Mouse (Mus musculus) megakaryocyte, embryonic 14.5 days (primary cell): ENCODE results near the gene Hist1h2bk.

Experiments used
- FLI1 ChIP-seq: IDR thresholded peaks from 2 replicates; pipeline ENCODE4 v1.6.1; 2012; ENCODE audit warnings: low read length, inconsistent platforms, mixed read lengths
- GATA1 ChIP-seq: IDR thresholded peaks from 3 replicates; pipeline ENCODE4 v1.6.1; 2012; ENCODE audit warnings: mixed read lengths, low read length, inconsistent platforms, borderline replicate concordance

DNA sequence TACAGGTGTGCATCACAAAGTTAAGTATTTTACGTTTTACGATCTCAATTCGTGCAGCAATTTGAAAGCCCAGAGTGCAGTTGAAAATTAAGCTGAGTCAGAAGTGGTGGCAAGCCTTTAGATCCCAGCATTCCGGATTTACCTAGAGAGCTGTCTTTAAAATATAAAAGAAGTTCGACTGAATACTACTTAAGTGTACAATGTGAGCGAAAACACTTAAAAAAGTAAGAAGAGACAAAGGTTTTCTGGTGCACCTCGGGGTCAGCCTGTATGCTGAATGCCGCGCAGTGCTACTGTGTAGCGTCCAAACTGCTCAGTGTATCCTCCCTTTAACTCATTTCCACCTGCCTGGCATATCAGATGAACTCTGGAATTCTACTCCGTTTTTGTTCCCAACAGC is 14.1 kb upstream of the Hist1h2bk start:
- TF ChIP-seq GATA1 = no peak
- TF ChIP-seq FLI1 = no peak
